Mouse (Mus musculus): ENCODE data around the gene Prkn.

Gene Prkn

GRCm38 (mm10) chr17:11290183-11290582 lies 450.0 kb downstream of the Prkn start:
- DNase-seq: no peak

- no peak for DNase-seq
Measured at GRCm38 (mm10) chr17:11303116-11303515, 462.9 kb downstream of the Prkn start.

- DNase-seq: no peak
Measured at GRCm38 (mm10) chr17:11309843-11310242, 469.7 kb downstream of the Prkn start.

- no peak for DNase-seq
Measured at GRCm38 (mm10) chr17:11314163-11314562, 474.0 kb downstream of the Prkn start.

- DNase-seq: no peak
Measured at GRCm38 (mm10) chr17:11315675-11316074, 475.5 kb downstream of the Prkn start.

- DNase-seq: no peak
Measured at GRCm38 (mm10) chr17:11318946-11319345, 478.8 kb downstream of the Prkn start.

- no peak for DNase-seq
Measured at GRCm38 (mm10) chr17:11319666-11320360, 479.6 kb downstream of the Prkn start.

GRCm38 (mm10) chr17:11332081-11332480 lies 491.9 kb downstream of the Prkn start:
- DNase-seq: no peak

GRCm38 (mm10) chr17:11333741-11334140 lies 493.6 kb downstream of the Prkn start:
- no peak for DNase-seq

- DNase-seq: no peak
Measured at GRCm38 (mm10) chr17:11336156-11336555, 496.0 kb downstream of the Prkn start.

GRCm38 (mm10) chr17:11340368-11340767 lies 500.2 kb downstream of the Prkn start:
- DNase-seq: no peak

GRCm38 (mm10) chr17:11346310-11346709 lies 506.1 kb downstream of the Prkn start:
- no peak for DNase-seq

- DNase-seq: no peak
Measured at GRCm38 (mm10) chr17:11352778-11353552, 512.8 kb downstream of the Prkn start.

GRCm38 (mm10) chr17:11353553-11353945 lies 513.4 kb downstream of the Prkn start:
- DNase-seq: no peak

- no peak for DNase-seq
Measured at GRCm38 (mm10) chr17:11354348-11354747, 514.2 kb downstream of the Prkn start.

GRCm38 (mm10) chr17:11375461-11375860 lies 535.3 kb downstream of the Prkn start:
- no peak for DNase-seq

- DNase-seq: no peak
Measured at GRCm38 (mm10) chr17:11383364-11383962, 543.3 kb downstream of the Prkn start.

- DNase-seq: no peak
Measured at GRCm38 (mm10) chr17:11385246-11385645, 545.1 kb downstream of the Prkn start.

GRCm38 (mm10) chr17:11392622-11393294 lies 552.6 kb downstream of the Prkn start:
- no peak for DNase-seq

GRCm38 (mm10) chr17:11394607-11395006 lies 554.4 kb downstream of the Prkn start:
- no peak for DNase-seq

- no peak for DNase-seq
Measured at GRCm38 (mm10) chr17:11397678-11398077, 557.5 kb downstream of the Prkn start.

- DNase-seq: no peak
Measured at GRCm38 (mm10) chr17:11402225-11402875, 562.2 kb downstream of the Prkn start.

GRCm38 (mm10) chr17:11411414-11411813 lies 571.2 kb downstream of the Prkn start:
- no peak for DNase-seq

Measured in thymus, postnatal 14 days (tissue).